11 mouse cellular contexts compared by ENCODE assay signal in genomic region chr2:117475561-117475960, GRCm38 (mm10).
DNase-seq lines count a peak whose midpoint lies in the region; ATAC-seq and TF ChIP-seq lines count a peak whose summit lies in the region.
"Had no signal": no experiment of that assay in that cellular context is flagged by ENCODE, and none has a peak within 500 bp of the region (broad histone marks: within the 10 kb centered on the region; RNA-seq: fewer than 3 reads in every experiment).

No protein-coding gene starts in this region.

- no peak overlapping the region for H3K9ac ChIP-seq in lung, postnatal 0 days (replicated peaks; ENCODE audit: low read depth)
- H3K9ac ChIP-seq: liver, embryonic 15.5 days had no signal

- no peaks in the 10 kb centered on the region for H3K27me3 ChIP-seq in lung, postnatal 0 days (replicated peaks; ENCODE audit: insufficient read depth, low read length)
- H3K27me3 ChIP-seq: liver, embryonic 15.5 days had no signal

- intact Hi-C loops in heart, postnatal 25 days (cut with DNase I) = no loop called here

- no peak overlapping the region for H3K4me3 ChIP-seq in lung, postnatal 0 days (ENCODE audit: low read depth, low read length)
- no peak overlapping the region for H3K4me3 ChIP-seq in lung, adult 2 months (replicated peaks; ENCODE audit: extremely low read depth, low read depth, low read length)
- H3K4me3 ChIP-seq: hindbrain, embryonic 10.5 days; liver, embryonic 15.5 days had no signal

- H3K27ac ChIP-seq in lung, postnatal 0 days (ENCODE audit: low read length) = no peak overlapping the region
- H3K27ac ChIP-seq: hindbrain, embryonic 10.5 days; liver, embryonic 15.5 days had no signal

- H3K9me3 ChIP-seq in lung, postnatal 0 days (ENCODE audit: low read length) = no peaks in the 10 kb centered on the region
- H3K9me3 ChIP-seq: hindbrain, embryonic 10.5 days; liver, embryonic 15.5 days had no signal

- H3K36me3 ChIP-seq in lung, postnatal 0 days (ENCODE audit: insufficient read depth, low read length) = no peaks in the 10 kb centered on the region
- H3K36me3 ChIP-seq: hindbrain, embryonic 10.5 days; liver, embryonic 15.5 days had no signal

- no peak for TF ChIP-seq EP300 in lung, postnatal 0 days (IDR thresholded peaks at IDR 0.05)

- 30% methylated on average over 3 of the region's 3 CpGs for WGBS in lung, postnatal 0 days
- 32% methylated on average over 3 of the region's 3 CpGs for WGBS in lung, adult 2 months

- no peak overlapping the region for H3K4me2 ChIP-seq in lung, postnatal 0 days (replicated peaks; ENCODE audit: low read depth, low read length)
- H3K4me2 ChIP-seq: liver, embryonic 15.5 days had no signal

- no peaks in the 10 kb centered on the region for H3K4me1 ChIP-seq in lung, postnatal 0 days (ENCODE audit: insufficient read depth, low read depth, low read length)
- H3K4me1 ChIP-seq in lung, adult 2 months (ENCODE audit: control insufficient read depth, insufficient read depth, low read length) = no peaks in the 10 kb centered on the region
- H3K4me1 ChIP-seq: liver, embryonic 15.5 days had no signal

- peak; percentile 73 for TF ChIP-seq CTCF in lung, postnatal 0 days (IDR thresholded peaks at IDR 0.05)
- TF ChIP-seq CTCF in lung, adult 2 months (IDR thresholded peaks at IDR 0.05; ENCODE audit: insufficient read depth, low read length) = no peak

- ATAC-seq in lung, postnatal 0 days = no peak

- peak; percentile 39 for DNase-seq in heart, adult 11 months
- DNase-seq in heart, postnatal 25 days (ENCODE audit: low spot score) = no peak
- DNase-seq in lung, postnatal 0 days (ENCODE audit: low spot score) = peak; percentile 60
- no peak for DNase-seq in lung, adult 2 months
- peak; percentile 24 for DNase-seq in ZHBTc4 (ENCODE audit: low read depth, low spot score)
- DNase-seq in naive thymus-derived CD4-positive, alpha-beta T cell, adult 2 months (ENCODE audit: low read depth) = peak; percentile 5
- no peak for DNase-seq in thymus, postnatal 14 days
- DNase-seq in adrenal gland, postnatal 36 days = no peak
- DNase-seq: cerebellum, adult 18-20 months had no signal

- no peak for TF ChIP-seq POLR2A in lung, adult 2 months (IDR thresholded peaks at IDR 0.05; ENCODE audit: borderline replicate concordance, extremely low read depth, low read depth, low read length)

Comparison
In these comparisons a context has a peak if more than half of its experiments do, and no peak if none do; other contexts are left out.
1. DNase-seq: peak in heart, adult 11 months (single experiment), lung, postnatal 0 days (single experiment), ZHBTc4 (single experiment) and naive thymus-derived CD4-positive, alpha-beta T cell, adult 2 months (single experiment); none in heart, postnatal 25 days (single experiment), lung, adult 2 months (single experiment), thymus, postnatal 14 days (single experiment) and adrenal gland, postnatal 36 days (0 of 2).